Mouse (Mus musculus) left cerebral cortex, postnatal 14 days (tissue): ENCODE data around the gene Hoxa3. TPM values are rescaled to one million over a fixed set of nuclear protein-coding genes. Genes with fewer than 3 reads are reported as not detected.

Source experiments
- DNase-seq, 2 experiments: peaks; one replicate each; pipeline ENCODE4 v3.0.0; 2021 to 2022; ENCODE audit warnings: low spot score in 2 of 2, mixed read lengths in 1 of 2
- intact Hi-C: fragments of 180-260 bp; cut with DNase I; formaldehyde crosslinking; loops from one replicate; pipeline ENCODE4 v1.15.1; 2025
- total RNA-seq, 2 experiments: library from RNA; stranded (reverse); gene quantifications; 2 replicates each; pipeline ENCODE4 v1.2.3; 2021

The Hoxa3 gene
- total RNA-seq, 2 experiments from 2014 or later = not detected

- intact Hi-C loops = no loop called here
- DNase-seq = no peak
Measured at GRCm38 (mm10) chr6:52178918-52179665, 34.0 kb downstream of the Hoxa3 start.

GRCm38 (mm10) chr6:52177806-52178205, 35.3 kb downstream of the Hoxa3 start:
- no peak for DNase-seq
- intact Hi-C loops = no loop called here

GRCm38 (mm10) chr6:52177061-52177735, 35.9 kb downstream of the Hoxa3 start, which contains the start of gene 5730596B20Rik:
TSS of gene 5730596B20Rik (plus strand) at chr6:52177498.
- no peak for DNase-seq
- intact Hi-C loops = no loop called here

GRCm38 (mm10) chr6:52176391-52176790, 36.7 kb downstream of the Hoxa3 start:
- DNase-seq = no peak
- intact Hi-C loops = no loop called here

- intact Hi-C loops = no loop called here
- no peak for DNase-seq
Measured at GRCm38 (mm10) chr6:52175864-52176263, 37.3 kb downstream of the Hoxa3 start.

- intact Hi-C loops = no loop called here
- no peak for DNase-seq
Measured at GRCm38 (mm10) chr6:52174968-52175751, 38.0 kb downstream of the Hoxa3 start.

GRCm38 (mm10) chr6:52173648-52174047, 39.5 kb downstream of the Hoxa3 start:
- intact Hi-C loops = no loop called here
- DNase-seq = no peak

GRCm38 (mm10) chr6:52172501-52172900, 40.6 kb downstream of the Hoxa3 start:
- no peak for DNase-seq
- intact Hi-C loops = no loop called here

GRCm38 (mm10) chr6:52171938-52172337, 41.2 kb downstream of the Hoxa3 start:
- intact Hi-C loops = no loop called here
- DNase-seq = no peak

- intact Hi-C loops = no loop called here
- no peak for DNase-seq
Measured at GRCm38 (mm10) chr6:52171331-52171730, 41.8 kb downstream of the Hoxa3 start.

GRCm38 (mm10) chr6:52170898-52171223, 42.3 kb downstream of the Hoxa3 start:
- intact Hi-C loops = no loop called here
- no peak for DNase-seq

GRCm38 (mm10) chr6:52170166-52170897, 42.8 kb downstream of the Hoxa3 start:
- intact Hi-C loops = no loop called here

GRCm38 (mm10) chr6:52169499-52170165, 43.5 kb downstream of the Hoxa3 start:
- intact Hi-C loops = loop anchor here (5.0 to 10.0 kb wide), 2 partner anchors 145 to 992 kb away; partner anchors contain the start of gene Evx1

More at GRCm38 (mm10) chr6:52170166-52170897, 42.8 kb downstream of the Hoxa3 start:
- DNase-seq = no peak

GRCm38 (mm10) chr6:52168191-52169055, 44.7 kb downstream of the Hoxa3 start:
- DNase-seq = no peak
- intact Hi-C loops = loop anchor here (5.0 to 10.0 kb wide), 2 partner anchors 146 to 991 kb away; partner anchors contain the start of gene Evx1

More at GRCm38 (mm10) chr6:52169499-52170165, 43.5 kb downstream of the Hoxa3 start:
- DNase-seq = no peak

GRCm38 (mm10) chr6:52167736-52168161, 45.4 kb downstream of the Hoxa3 start:
- intact Hi-C loops = loop anchor here (5.0 to 10.0 kb wide), 2 partner anchors 147 to 990 kb away; partner anchors contain the start of gene Evx1
- DNase-seq = no peak

- intact Hi-C loops = loop anchor here (5.0 to 10.0 kb wide), 2 partner anchors 148 to 990 kb away; partner anchors contain the start of gene Evx1
- no peak for DNase-seq
Measured at GRCm38 (mm10) chr6:52167176-52167575, 46.0 kb downstream of the Hoxa3 start.

- intact Hi-C loops = loop anchor here (5.0 to 10.0 kb wide), 2 partner anchors 148 to 989 kb away; partner anchors contain the start of gene Evx1
- no peak for DNase-seq
Measured at GRCm38 (mm10) chr6:52166431-52167077, 46.6 kb downstream of the Hoxa3 start.
